Mouse (Mus musculus) limb, embryonic 13.5 days (tissue): Measurements from ENCODE around the gene Tomm22. TPM values are rescaled to one million over a fixed set of nuclear protein-coding genes. Genes with fewer than 3 reads are reported as not detected.
"Not testable (repeated sequence)": the region's sequence is repeated elsewhere in the genome, so short reads cannot be mapped to it uniquely, and the experiment has no call there.

ENCODE experiments used
- ATAC-seq: fragments of 200-750 bp; cut with Nextera tagmentation; 2 replicates; pipeline ENCODE4 v1.8.0; 2017; ENCODE audit warnings: low read depth, moderate number of reproducible peaks, moderate TSS enrichment; ENCODE audit not compliant: low FRiP score
- H3K27ac ChIP-seq: fragments of 300-500 bp; sonication (generic); 2 replicates; pipeline ENCODE4 v1.5.1; 2015; ENCODE audit warnings: inconsistent platforms, mild to moderate bottlenecking, moderate library complexity
- H3K27me3 ChIP-seq: fragments of 300-500 bp; sonication (generic); 2 replicates; pipeline ENCODE4 v1.6.1; 2015; ENCODE audit warnings: mild to moderate bottlenecking, inconsistent platforms
- H3K36me3 ChIP-seq: fragments of 300-500 bp; sonication (generic); 2 replicates; pipeline ENCODE4 v1.6.1; 2015; ENCODE audit warnings: inconsistent platforms, mild to moderate bottlenecking, moderate library complexity
- H3K4me1 ChIP-seq: fragments of 300-500 bp; sonication (generic); 2 replicates; pipeline ENCODE4 v1.6.1; 2015; ENCODE audit warnings: inconsistent platforms
- H3K4me2 ChIP-seq: fragments of 300-500 bp; sonication (generic); replicated peaks from 2 replicates; pipeline ENCODE4 v1.6.1; 2015; ENCODE audit warnings: inconsistent platforms, mild to moderate bottlenecking, moderate library complexity
- H3K4me3 ChIP-seq: fragments of 300-500 bp; sonication (generic); 2 replicates; pipeline ENCODE4 v1.5.1; 2015; ENCODE audit warnings: moderate library complexity, mild to moderate bottlenecking, inconsistent platforms
- H3K9ac ChIP-seq: fragments of 300-500 bp; sonication (generic); 2 replicates; pipeline ENCODE4 v1.6.1; 2015; ENCODE audit warnings: mild to moderate bottlenecking, inconsistent platforms
- H3K9me3 ChIP-seq: fragments of 300-500 bp; sonication (generic); 2 replicates; pipeline ENCODE4 v1.6.1; 2016; ENCODE audit warnings: inconsistent platforms
- WGBS: fragments of 180-500 bp; shearing (Covaris S2); methylation state at CpG from one replicate; pipeline ENCODE4 v1.1.7; 2015; 5-methylcytosine and 5-hydroxymethylcytosine counted together
- polyA plus RNA-seq: library from polyadenylated mRNA; unstranded; fragments of >200 nt; fragmentation: Nextera tagmentation; extraction: Ambion mirVana; gene quantifications from 2 replicates; pipeline ENCODE4 v1.2.1, GENCODE M21; 2015

The Tomm22 gene
- polyA plus RNA-seq, 1 experiment from 2014 or later = 226 TPM

- Histone ChIP-seq H3K9me3 (no peaks in the 10 kb centered on the region), H3K36me3 (peaks cover 47% of the 10 kb centered on the region), H3K4me3 (no peak overlapping the region), H3K27me3 (no peaks in the 10 kb centered on the region), H3K4me2 (no peak overlapping the region), H3K27ac (no peak overlapping the region), H3K4me1 (peaks cover 4% of the 10 kb centered on the region; the same call in 1 of the 2 replicates), H3K9ac (no peak overlapping the region)
- WGBS = 94% methylated on average over 8 of the region's 8 CpGs
- ATAC-seq = no peak
These were observed 6.0 kb upstream of the Tomm22 start for GRCm38 (mm10) chr15:79664666-79665065.

- Histone ChIP-seq H3K36me3 (peaks cover 41% of the 10 kb centered on the region), H3K9me3 (no peaks in the 10 kb centered on the region), H3K4me1 (peaks cover 6% of the 10 kb centered on the region), H3K27me3 (no peaks in the 10 kb centered on the region), H3K4me3 (no peak overlapping the region), H3K4me2 (no peak overlapping the region), H3K9ac (no peak overlapping the region), H3K27ac (no peak overlapping the region)
- 69% methylated on average over 10 of the region's 10 CpGs for WGBS
- no peak for ATAC-seq
These were observed 1.5 kb upstream of the Tomm22 start for GRCm38 (mm10) chr15:79669195-79669594.

GRCm38 (mm10) chr15:79670972-79671299, 275 bp downstream of the Tomm22 start:
- Histone ChIP-seq H3K27ac (peak overlapping the region; percentile 39; the same call in 1 of the 2 replicates), H3K36me3 (peaks cover 53% of the 10 kb centered on the region), H3K27me3 (no peaks in the 10 kb centered on the region), H3K9me3 (no peaks in the 10 kb centered on the region), H3K4me2 (peak overlapping the region; percentile 74), H3K4me1 (peaks cover 6% of the 10 kb centered on the region), H3K4me3 (peak overlapping the region; percentile 86), H3K9ac (peak overlapping the region; percentile 90)
- ATAC-seq = peak; percentile 46
- WGBS = under 1% methylated on average over 37 of the region's 37 CpGs

- H3K36me3 ChIP-seq = peaks cover 53% of the 10 kb centered on the region
- ATAC-seq, H3K27ac ChIP-seq, H3K27me3 ChIP-seq, H3K9me3 ChIP-seq, H3K4me1 ChIP-seq, H3K9ac ChIP-seq: not testable (repeated sequence)
- H3K4me2 ChIP-seq = peak overlapping the region; percentile 74
- 82% methylated on average over 11 of the region's 11 CpGs for WGBS
- H3K4me3 ChIP-seq = peak overlapping the region; percentile 86
These were observed 1.2 kb downstream of the Tomm22 start for GRCm38 (mm10) chr15:79671828-79672348.

- H3K27ac ChIP-seq = no peak overlapping the region
- H3K27me3 ChIP-seq = no peaks in the 10 kb centered on the region
- peaks cover 11% of the 10 kb centered on the region for H3K4me1 ChIP-seq
- H3K4me2 ChIP-seq = no peak overlapping the region
- peaks cover 60% of the 10 kb centered on the region for H3K36me3 ChIP-seq
- no peak overlapping the region for H3K4me3 ChIP-seq
- H3K9me3 ChIP-seq = no peaks in the 10 kb centered on the region
- ATAC-seq = no peak
- 88% methylated on average over 2 of the region's 2 CpGs for WGBS
- H3K9ac ChIP-seq = no peak overlapping the region
These were observed 7.3 kb downstream of the Tomm22 start for GRCm38 (mm10) chr15:79677936-79678335.

GRCm38 (mm10) chr15:79681973-79682372, 11.3 kb downstream of the Tomm22 start:
- H3K4me1 ChIP-seq = peaks cover 47% of the 10 kb centered on the region
- no peak overlapping the region for H3K9ac ChIP-seq
- no peak overlapping the region for H3K27ac ChIP-seq
- 88% methylated on average over 4 of the region's 4 CpGs for WGBS
- H3K4me3 ChIP-seq = no peak overlapping the region
- H3K27me3 ChIP-seq = no peaks in the 10 kb centered on the region
- peaks cover 21% of the 10 kb centered on the region for H3K36me3 ChIP-seq
- no peak overlapping the region for H3K4me2 ChIP-seq
- H3K9me3 ChIP-seq = no peaks in the 10 kb centered on the region
- no peak for ATAC-seq

GRCm38 (mm10) chr15:79683146-79683545, 12.5 kb downstream of the Tomm22 start:
- WGBS = 94% methylated on average over 6 of the region's 6 CpGs
- Histone ChIP-seq H3K9me3 (no peaks in the 10 kb centered on the region), H3K4me3 (no peak overlapping the region), H3K9ac (no peak overlapping the region), H3K4me1 (peaks cover 48% of the 10 kb centered on the region), H3K27me3 (no peaks in the 10 kb centered on the region), H3K36me3 (peaks cover 11% of the 10 kb centered on the region), H3K4me2 (no peak overlapping the region; the same call in 1 of the 2 replicates), H3K27ac (no peak overlapping the region)
- ATAC-seq = no peak

GRCm38 (mm10) chr15:79683707-79684465, 13.2 kb downstream of the Tomm22 start:
- ATAC-seq = no peak
- Histone ChIP-seq H3K4me2 (peak overlapping the region; percentile 86), H3K9me3 (no peaks in the 10 kb centered on the region), H3K36me3 (peaks cover 7% of the 10 kb centered on the region), H3K4me1 (peaks cover 53% of the 10 kb centered on the region), H3K27me3 (no peaks in the 10 kb centered on the region), H3K27ac (no peak overlapping the region), H3K9ac (peak overlapping the region; percentile 96), H3K4me3 (peak overlapping the region; percentile 91)
- 78% methylated on average over 19 of the region's 19 CpGs for whole genome bisulfite sequencing

GRCm38 (mm10) chr15:79684616-79685015, 14.0 kb downstream of the Tomm22 start:
- Histone ChIP-seq H3K4me1 (peaks cover 57% of the 10 kb centered on the region), H3K36me3 (peaks cover 2% of the 10 kb centered on the region), H3K27ac (no peak overlapping the region), H3K4me2 (peak overlapping the region; percentile 86), H3K9ac (peak overlapping the region; percentile 96), H3K9me3 (no peaks in the 10 kb centered on the region), H3K27me3 (no peaks in the 10 kb centered on the region), H3K4me3 (peak overlapping the region; percentile 91)
- no peak for ATAC-seq
- 76% methylated on average over 6 of the region's 6 CpGs for WGBS

GRCm38 (mm10) chr15:79685141-79685641, 14.5 kb downstream of the Tomm22 start:
- Histone ChIP-seq H3K27ac (no peak overlapping the region), H3K36me3 (no peaks in the 10 kb centered on the region), H3K9me3 (no peaks in the 10 kb centered on the region), H3K4me3 (peak overlapping the region; percentile 91), H3K27me3 (no peaks in the 10 kb centered on the region), H3K4me1 (peaks cover 62% of the 10 kb centered on the region), H3K9ac (peak overlapping the region; percentile 96), H3K4me2 (peak overlapping the region; percentile 86)
- no peak for ATAC-seq
- WGBS = 21% methylated on average over 6 of the region's 6 CpGs

GRCm38 (mm10) chr15:79686046-79686869, 15.6 kb downstream of the Tomm22 start:
- Histone ChIP-seq H3K4me1 (peaks cover 56% of the 10 kb centered on the region), H3K36me3 (no peaks in the 10 kb centered on the region)
- 15% methylated on average over 15 of the region's 15 CpGs for WGBS

GRCm38 (mm10) chr15:79687175-79687574, 16.5 kb downstream of the Tomm22 start:
- H3K36me3 ChIP-seq = no peaks in the 10 kb centered on the region
- peaks cover 64% of the 10 kb centered on the region for H3K4me1 ChIP-seq

More at GRCm38 (mm10) chr15:79686046-79686869, 15.6 kb downstream of the Tomm22 start:
- peak overlapping the region; percentile 96 for H3K9ac ChIP-seq
- H3K4me3 ChIP-seq = peak overlapping the region; percentile 91
- no peak overlapping the region for H3K27ac ChIP-seq
- no peaks in the 10 kb centered on the region for H3K27me3 ChIP-seq
- ATAC-seq = no peak
- no peaks in the 10 kb centered on the region for H3K9me3 ChIP-seq
- H3K4me2 ChIP-seq = peak overlapping the region; percentile 86

More at GRCm38 (mm10) chr15:79687175-79687574, 16.5 kb downstream of the Tomm22 start:
- Histone ChIP-seq H3K4me2 (peak overlapping the region; percentile 86), H3K9ac (peak overlapping the region; percentile 96), H3K4me3 (peak overlapping the region; percentile 91), H3K9me3 (no peaks in the 10 kb centered on the region), H3K27me3 (no peaks in the 10 kb centered on the region), H3K27ac (peak overlapping the region; percentile 96)
- under 1% methylated on average over 33 of the region's 33 CpGs for WGBS
- ATAC-seq = no peak
